Mouse (Mus musculus) olfactory bulb, adult 2 months (tissue): ENCODE data around the gene Gm11733. TPM values are rescaled to one million over a fixed set of nuclear protein-coding genes. Genes with fewer than 3 reads are reported as not detected.

Experiments used
- H3K27ac ChIP-seq: fragments of 200-500 bp; 2 replicates; pipeline ENCODE4 v1.5.1; 2012; ENCODE audit warnings: low read depth, low read length; ENCODE audit not compliant: insufficient read depth
- H3K4me1 ChIP-seq: fragments of 200-500 bp; 2 replicates; pipeline ENCODE4 v1.6.1; 2012; ENCODE audit warnings: low read length; ENCODE audit not compliant: control insufficient read depth, insufficient read depth
- H3K4me3 ChIP-seq: fragments of 200-500 bp; 2 replicates; pipeline ENCODE4 v1.5.1; 2012; ENCODE audit warnings: mild to moderate bottlenecking, low read depth, low read length, moderate library complexity; ENCODE audit not compliant: insufficient read depth
- CTCF ChIP-seq: fragments of 200-500 bp; IDR thresholded peaks from 2 replicates; pipeline ENCODE4 v1.5.1; 2012; ENCODE audit warnings: low read depth, mild to moderate bottlenecking, low read length, moderate library complexity; ENCODE audit not compliant: insufficient read depth
- POLR2A ChIP-seq: fragments of 200-500 bp; IDR thresholded peaks from 2 replicates; pipeline ENCODE4 v1.6.1; 2012; ENCODE audit warnings: mild to moderate bottlenecking, low read depth, low read length, moderate library complexity; ENCODE audit not compliant: insufficient read depth
- WGBS: fragments of 180-500 bp; shearing (Covaris S2); methylation state at CpG from one replicate; pipeline ENCODE4 v1.1.7; 2018; 5-methylcytosine and 5-hydroxymethylcytosine counted together
- polyA plus RNA-seq: library from polyadenylated mRNA; stranded (reverse); fragments of >200 nt; gene quantifications from 2 replicates; pipeline ENCODE4 v1.2.4, GENCODE M21; 2012; ENCODE audit warnings: low replicate concordance; ENCODE audit not compliant: missing spikeins, insufficient read depth, insufficient read length

Gene Gm11733
- polyA plus RNA-seq, 1 experiment, result not detected

DNA sequence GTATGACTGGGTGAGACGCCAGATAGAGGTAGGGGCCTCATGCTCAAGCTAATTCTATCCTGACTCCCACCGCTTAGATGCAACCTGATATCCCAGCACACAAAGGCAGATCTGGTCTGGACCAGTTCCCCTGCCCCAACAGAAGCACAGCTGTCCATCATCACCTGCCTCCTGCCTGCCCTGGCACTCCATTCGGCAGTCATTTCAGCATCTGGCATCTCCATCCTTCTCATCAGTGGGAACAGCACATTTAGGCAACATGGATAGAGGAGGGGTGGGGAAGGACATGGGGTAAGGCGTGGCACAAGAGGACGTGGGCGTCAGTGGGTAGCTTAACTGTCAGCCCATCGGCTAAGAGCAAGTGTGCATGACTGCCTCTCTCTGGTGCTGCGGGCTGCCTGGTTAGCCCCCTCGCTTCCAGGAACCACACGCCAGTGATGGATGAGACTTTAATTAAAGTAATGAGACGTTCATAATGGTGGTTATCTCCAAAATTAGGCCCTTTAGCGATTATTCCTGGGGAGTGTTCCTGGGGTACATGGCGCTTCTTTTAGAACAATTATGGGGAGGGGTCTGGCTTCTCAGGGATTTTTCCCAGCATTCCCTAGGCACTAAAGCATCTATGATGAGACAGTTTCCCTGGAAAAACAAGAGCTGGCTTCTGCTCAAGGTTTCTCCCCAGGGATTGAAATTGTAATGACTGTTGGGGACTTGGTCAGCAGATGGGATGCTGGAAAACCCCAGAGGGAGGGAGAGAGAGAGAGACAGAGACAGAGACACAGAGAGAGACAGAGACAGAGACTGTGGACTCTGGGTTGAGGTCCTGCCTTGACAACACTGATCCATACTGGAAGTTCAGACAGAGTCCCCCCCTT is 38.0 kb downstream of the Gm11733 start:
- Histone ChIP-seq H3K27ac (peak overlapping the region; percentile 87), H3K4me3 (no peak overlapping the region), H3K4me1 (peaks cover 36% of the 10 kb centered on the region)
- TF ChIP-seq CTCF (no peak), POLR2A (no peak)
- WGBS, result 41% methylated on average over 13 of the region's 13 CpGs

DNA sequence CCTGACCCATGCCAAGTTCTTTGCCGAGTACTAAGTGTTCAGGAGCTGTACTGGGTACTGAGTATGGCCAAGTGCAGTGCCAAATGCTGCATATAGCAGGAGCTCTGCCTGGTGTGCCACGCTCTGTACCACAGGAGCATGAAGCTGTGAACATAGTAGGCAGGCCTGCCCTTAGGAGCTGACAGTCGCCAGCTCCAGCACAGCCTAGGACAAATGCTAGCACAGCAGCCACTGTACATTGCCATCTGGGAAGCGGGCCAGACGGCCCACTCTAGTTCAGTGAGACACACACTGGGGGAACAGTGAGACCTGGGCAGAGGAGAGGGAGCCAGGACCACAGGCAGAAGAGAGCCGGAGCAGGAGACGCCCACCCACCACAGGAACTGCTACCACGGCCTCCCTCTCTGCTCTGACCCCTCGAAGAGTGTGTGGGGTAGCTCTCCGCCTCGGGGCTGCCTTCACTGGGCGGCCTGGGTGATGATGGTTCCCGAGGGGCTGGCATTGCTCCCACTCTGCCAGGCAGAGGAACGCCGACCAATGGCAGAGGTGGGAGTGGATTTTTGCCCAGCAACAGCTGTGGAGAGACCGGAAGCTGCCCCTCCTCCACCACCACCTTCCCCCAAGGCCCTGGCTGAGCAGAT is 38.8 kb downstream of the Gm11733 start:
- Histone ChIP-seq H3K4me3 (no peak overlapping the region), H3K4me1 (peaks cover 36% of the 10 kb centered on the region), H3K27ac (peak overlapping the region; percentile 87)
- WGBS, result 21% methylated on average over 16 of the region's 16 CpGs
- TF ChIP-seq CTCF (no peak), POLR2A (no peak)

DNA sequence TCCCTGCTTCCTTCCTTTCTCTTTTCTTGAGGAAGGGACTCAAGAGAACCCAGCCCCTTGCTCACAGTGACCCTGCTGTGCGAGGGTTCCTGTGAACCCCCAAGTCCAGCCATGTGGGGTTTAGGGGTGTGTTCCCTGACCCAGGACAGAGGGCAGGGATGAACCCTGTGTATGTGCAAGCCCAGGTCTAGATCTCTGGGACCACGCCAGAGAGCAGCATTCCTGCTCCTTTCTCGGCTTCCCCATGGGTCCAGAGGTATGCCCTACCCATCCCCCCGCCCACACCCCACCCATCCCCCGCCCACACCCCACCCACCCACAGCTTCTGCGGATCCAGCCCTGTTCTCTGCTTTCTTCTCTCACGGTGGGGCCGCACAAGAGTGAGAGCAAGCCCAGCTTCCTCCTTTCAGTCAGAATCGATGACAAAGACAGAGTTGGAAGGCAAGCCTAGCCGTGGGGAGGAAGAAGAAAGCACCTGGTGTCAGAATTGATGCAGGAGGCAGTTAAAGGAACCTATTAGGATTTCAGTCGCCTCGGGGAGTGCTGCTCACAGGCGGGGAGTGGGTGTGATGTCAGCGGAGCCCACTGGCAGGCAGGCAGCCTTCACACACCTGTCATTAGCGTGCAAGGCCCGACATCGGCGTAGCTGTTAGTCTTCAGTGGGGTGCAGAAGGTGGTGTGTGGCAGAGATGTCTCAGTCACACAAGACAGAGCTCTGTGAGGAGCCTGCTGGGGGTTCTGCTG is 41.6 kb downstream of the Gm11733 start:
- TF ChIP-seq CTCF (no peak), POLR2A (no peak)
- Histone ChIP-seq H3K4me1 (peaks cover 36% of the 10 kb centered on the region), H3K4me3 (no peak overlapping the region), H3K27ac (no peak overlapping the region)
- WGBS, result 46% methylated on average over 18 of the region's 18 CpGs

DNA sequence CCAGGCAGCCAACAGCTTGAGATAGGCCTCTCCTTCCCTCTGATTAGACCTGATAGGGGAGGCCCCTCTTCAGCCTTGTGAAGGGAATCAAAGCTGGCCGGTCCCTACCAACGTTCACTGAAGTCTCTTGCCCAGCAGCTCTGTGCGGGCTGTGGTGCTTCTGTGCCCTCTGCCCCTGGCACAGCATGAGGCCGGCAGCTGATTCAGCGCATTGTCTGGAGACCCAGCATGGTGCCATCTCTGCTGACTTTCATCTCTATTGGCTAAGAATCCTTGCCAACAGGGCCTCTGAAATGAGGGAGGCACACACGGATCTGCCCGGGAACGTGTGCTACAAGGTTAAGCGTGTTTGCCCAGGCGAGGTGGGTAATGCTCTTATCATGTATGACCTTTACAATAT is 48.2 kb downstream of the Gm11733 start:
- 66% methylated on average over 10 of the region's 10 CpGs for WGBS
- TF ChIP-seq POLR2A, result no peak
- no peak for TF ChIP-seq CTCF
- Histone ChIP-seq H3K4me1 (peaks cover 21% of the 10 kb centered on the region), H3K4me3 (no peak overlapping the region), H3K27ac (no peak overlapping the region)

DNA sequence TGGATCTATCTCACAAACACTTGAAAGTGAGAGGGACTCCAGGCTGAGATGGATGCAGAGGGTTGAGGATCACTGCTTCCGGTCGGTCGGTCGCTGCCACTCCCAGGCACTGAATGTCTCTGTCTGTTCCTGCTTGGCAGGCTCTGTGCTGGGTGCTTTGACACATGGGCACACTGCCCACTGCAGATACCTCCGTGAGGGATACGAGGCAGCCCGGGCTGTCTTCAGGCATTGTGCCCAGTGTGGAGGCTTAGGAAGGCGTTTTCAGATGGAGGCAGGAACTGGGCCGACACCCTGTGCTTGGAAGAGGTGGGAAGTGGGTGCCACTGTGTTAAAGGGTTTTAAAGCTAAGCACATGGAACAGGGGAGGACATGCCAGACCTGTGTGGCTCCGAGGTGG is 50.7 kb downstream of the Gm11733 start:
- H3K27ac ChIP-seq, result no peak overlapping the region
- TF ChIP-seq CTCF, result no peak
- no peak for TF ChIP-seq POLR2A
- 36% methylated on average over 10 of the region's 10 CpGs for WGBS
- peaks cover 21% of the 10 kb centered on the region for H3K4me1 ChIP-seq
- H3K4me3 ChIP-seq, result no peak overlapping the region

DNA sequence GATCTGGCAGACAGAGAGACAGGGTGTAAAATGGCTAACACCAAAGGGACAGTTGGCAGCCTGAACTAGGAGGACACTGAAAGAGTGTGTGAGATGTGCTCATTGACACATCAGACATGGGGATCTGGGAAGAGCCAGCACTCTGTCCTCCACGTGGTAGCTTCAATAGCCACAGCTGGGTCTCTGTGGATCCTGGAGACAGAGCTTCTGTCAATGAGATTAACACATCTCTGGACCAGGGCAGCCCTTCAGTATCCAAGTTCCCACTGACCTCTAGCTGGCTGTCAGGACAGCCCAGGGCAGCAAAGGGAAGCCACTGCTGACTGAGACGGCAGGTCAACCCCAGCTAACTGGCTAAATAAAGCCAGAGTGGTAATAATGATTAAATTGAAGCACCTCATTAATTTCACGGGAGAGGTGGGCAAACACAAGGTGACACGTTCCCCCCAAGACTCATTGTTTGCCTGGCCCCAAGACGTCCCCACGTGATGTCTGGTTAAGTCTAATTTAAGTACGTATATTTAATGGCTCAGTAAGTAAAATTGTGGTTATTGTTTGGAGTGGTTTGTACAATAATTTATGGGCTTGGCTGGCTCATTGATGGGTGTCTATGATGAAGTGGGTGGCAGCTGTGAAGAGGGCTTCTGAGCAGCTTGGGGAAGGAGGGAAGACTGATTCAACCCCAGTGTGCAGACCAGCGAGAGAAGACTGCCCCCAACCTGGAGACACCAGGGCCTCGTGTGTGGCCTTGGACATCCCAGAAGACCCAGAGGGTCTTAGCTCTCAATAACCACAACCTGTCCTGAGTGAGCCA is 51.5 kb downstream of the Gm11733 start:
- Histone ChIP-seq H3K4me1 (peaks cover 27% of the 10 kb centered on the region), H3K27ac (no peak overlapping the region), H3K4me3 (no peak overlapping the region)
- 81% methylated on average over 9 of the region's 9 CpGs for WGBS
- TF ChIP-seq POLR2A (no peak), CTCF (no peak)

DNA sequence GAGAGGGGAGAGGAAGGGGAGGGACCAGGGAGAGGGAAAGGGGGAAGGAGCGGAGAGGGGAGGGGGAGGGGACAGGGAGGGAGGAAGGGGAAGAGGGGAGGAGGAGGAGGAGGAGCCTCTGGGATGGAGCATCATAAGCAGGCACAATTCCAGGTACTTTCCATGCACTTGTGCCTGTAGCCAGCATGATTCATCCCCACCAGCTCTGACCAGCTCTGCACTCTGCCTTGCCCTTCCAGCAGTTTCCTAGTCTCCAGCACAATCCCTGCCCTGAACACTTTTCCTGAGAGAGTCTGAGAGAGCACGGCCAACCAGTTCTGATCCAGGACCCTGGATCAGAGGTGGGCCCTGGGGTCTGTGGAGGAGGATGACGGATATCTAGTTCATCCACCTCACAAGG is 52.4 kb downstream of the Gm11733 start:
- H3K4me1 ChIP-seq, result peaks cover 36% of the 10 kb centered on the region
- WGBS, result 51% methylated on average over 3 of the region's 3 CpGs
- H3K27ac ChIP-seq, result no peak overlapping the region
- no peak overlapping the region for H3K4me3 ChIP-seq
- no peak for TF ChIP-seq POLR2A
- TF ChIP-seq CTCF, result no peak

Other genes starting within 250 kb of the Gm11733 start
- gene Tnrc6c, start 169.9 kb downstream of the Gm11733 start, polyA plus RNA-seq, result not detected in 2 replicates